Mouse (Mus musculus) CD4-positive, CD25-positive, alpha-beta regulatory T cell (primary cell): ENCODE results near the gene Apoa2. TPM values are rescaled to one million over a fixed set of nuclear protein-coding genes. Genes with fewer than 3 reads are reported as not detected.

ENCODE experiments used
- polyA plus RNA-seq: library from polyadenylated mRNA; unstranded; fragments of 100-300 nt; shearing (Covaris generic); gene quantifications from one replicate; pipeline ENCODE4 v1.2.1, GENCODE M21; 2017

Apoa2 gene
- not detected for polyA plus RNA-seq

DNA sequence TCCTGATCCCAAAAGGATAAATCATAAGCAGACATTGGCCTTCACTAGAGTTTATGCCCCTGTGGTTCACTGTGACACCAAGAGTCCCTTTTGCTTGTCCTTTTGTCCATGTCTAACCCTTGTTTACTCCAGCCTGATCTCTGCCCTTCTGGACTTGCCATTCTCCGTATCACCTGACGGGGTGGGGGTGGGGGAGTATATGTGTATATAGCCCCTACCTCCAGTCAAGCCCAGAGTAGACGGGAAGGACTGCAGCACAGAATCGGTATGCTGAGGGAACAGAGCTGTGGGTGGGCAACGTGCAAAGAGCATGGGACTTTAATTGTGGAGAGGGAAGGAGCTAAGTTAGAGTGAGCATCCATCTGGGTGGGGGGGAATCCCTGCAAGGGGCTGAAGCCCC lies at the start of gene Apoa2:
Apoa2 (plus strand) TSS at position 198 of the 400 bp plus-strand sequence.

DNA sequence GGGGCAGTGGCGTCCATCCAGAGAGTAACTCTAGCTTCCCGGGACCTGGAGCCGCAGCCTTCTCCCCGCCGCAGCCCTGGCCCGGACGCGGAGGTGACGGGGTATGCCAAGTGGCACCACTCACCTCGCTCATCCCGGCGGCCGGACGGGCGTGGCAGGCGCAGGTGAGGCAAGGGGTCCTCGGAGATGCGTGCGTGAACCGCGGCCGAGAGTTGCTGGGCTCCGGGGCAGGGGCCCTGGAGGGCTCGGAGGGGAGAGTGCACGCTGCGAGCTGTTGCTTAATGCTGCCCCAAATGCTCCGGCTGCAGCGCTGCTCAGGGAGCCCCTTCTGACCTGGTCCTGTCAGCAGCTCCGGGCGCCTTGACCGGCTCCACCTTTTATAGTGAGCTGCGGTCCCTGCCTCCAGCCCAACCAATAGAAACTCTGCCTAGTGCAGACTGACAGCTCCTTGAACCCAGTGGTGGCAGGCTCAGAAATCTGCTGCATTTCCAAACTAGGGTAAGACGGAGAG lies 28.9 kb upstream of the Apoa2 start, which contains the start of gene Pcp4l1:
Pcp4l1 (minus strand) TSS at position 382 of the 511 bp plus-strand sequence.

DNA sequence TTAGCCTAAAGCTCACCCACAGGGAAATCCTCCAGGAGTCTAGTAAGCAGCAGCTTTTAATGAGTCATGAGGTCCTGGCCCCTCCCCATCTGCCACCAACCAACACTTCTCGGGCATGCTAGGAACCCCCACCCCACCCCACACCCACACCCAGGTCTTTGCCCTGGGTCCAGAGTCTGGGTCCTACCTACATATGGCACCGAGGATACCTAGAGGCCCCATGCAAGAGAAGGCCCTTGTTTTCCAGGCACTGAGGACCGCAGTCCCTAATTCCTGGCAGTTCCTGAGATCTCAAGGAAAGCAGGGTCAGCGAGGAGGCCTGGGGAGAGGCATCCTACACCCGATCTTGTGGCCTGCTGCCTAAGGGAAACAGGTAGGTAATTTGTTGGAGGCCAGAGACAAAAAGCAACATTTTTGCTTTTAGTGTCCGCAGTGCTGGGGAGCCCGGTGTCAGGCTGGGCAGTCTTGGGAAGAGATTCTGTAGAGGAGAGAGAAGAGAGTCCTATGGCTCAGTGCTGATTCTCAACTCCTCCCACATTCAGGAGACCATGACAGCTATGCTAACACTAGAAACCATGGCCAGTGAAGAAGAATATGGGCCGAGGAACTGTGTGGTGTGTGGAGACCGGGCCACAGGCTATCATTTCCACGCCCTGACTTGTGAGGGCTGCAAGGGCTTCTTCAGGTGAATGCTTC lies 10.9 kb upstream of the Apoa2 start, which contains the start of gene Nr1i3:
Nr1i3 (plus strand) TSS at position 170 of the 696 bp plus-strand sequence.

DNA sequence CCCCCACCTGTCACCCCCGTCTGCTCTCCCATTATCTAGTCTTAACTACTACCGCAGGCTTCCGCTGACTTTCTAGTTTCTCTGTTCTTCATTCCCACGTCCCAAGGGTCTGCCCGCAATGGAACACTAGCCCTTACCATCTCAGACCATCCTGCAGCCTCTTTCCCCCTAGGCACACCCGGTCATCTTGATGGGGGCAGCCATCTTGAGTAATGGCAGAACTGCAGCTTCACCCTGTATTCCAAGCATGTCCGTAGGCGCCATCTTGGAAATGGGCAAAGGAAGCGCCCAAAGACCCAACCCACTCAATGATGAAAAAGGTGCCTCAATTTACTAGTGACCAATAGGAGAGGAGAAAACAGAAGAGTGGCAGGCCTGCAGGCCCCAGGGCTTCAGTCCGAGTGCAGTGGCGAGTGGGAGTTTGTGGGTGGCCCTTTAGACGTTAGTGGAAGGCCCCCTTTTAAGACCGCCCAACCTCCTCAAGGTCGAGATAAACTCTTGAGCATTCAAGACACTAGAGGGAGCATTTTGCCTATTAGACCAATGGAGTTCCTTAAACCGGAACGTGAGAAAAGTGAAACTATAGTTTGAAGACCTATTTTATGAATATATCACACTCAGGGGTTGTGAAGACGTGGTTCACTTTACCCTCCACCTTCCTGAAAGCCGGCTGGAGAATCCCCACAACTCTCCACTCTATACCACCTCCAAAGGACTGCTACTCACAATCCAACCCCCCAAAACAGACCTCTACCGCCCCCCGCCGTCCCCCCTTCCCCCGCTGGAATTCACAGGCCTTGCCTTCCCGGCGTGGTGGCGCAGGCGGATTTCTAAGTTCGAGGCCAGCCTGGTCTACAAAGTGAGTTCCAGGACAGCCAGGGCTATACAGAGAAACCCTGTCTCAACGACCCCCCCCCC lies 2.4 kb upstream of the Apoa2 start, which contains the start of gene Tomm40l:
Tomm40l (minus strand) TSS at position 277 of the 918 bp plus-strand sequence.

DNA sequence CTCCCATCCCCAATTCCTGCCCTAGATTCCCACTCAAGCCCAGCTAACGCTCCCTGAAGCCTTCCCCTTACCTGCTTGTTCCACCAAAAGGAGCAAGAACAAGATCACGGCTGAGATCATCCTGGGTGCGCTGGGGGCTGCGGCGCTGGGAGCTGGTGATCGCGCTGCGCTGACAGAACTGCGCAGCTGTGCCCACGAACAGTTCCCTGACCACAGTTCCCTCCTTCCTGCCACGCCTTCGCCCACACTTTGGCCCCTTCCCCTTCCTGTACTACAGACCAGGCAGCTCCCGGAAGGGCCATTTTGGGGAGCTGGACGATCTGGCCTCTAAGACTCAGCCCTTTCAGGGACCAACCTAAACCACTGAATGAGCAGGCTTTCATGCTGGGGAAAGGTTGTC lies 9.3 kb downstream of the Apoa2 start, which contains the start of gene Fcer1g:
Fcer1g (minus strand) TSS at position 240 of the 400 bp plus-strand sequence.

DNA sequence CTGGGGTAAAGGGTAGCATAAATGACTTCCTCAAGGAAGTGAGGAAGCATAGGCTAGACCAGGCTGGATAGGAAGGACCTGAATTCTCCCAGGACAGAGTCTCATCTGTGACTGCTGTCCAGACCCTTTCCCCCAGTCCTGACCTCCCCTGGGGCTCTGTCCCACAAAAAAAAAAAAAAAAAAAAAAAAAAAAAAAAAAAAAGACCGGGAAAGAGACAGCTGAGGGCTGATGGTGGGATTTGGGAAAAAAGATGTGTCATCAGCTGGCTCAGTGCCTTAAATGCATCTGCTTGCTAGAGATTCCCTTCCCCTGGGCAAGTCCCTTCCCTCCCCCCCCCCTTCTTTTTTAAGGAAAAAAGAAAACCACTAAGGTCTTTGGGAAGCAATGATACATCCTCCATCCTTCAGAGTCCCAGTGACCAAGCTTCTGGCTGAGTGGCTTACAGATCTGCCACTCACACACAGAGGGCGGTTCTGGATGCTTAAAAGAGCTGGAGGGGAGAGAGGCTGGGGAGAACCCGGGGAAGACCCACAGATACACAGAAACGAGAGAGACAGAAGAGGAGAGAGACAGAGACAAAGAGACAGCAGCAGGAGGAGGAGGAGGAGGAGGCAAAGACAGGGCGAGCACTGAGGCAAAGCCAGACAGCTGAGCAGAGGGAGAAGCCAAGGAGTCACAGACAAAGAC lies 25.2 kb downstream of the Apoa2 start, which contains the start of gene Adamts4:
Adamts4 (plus strand) TSS at position 509 of the 688 bp plus-strand sequence.

DNA sequence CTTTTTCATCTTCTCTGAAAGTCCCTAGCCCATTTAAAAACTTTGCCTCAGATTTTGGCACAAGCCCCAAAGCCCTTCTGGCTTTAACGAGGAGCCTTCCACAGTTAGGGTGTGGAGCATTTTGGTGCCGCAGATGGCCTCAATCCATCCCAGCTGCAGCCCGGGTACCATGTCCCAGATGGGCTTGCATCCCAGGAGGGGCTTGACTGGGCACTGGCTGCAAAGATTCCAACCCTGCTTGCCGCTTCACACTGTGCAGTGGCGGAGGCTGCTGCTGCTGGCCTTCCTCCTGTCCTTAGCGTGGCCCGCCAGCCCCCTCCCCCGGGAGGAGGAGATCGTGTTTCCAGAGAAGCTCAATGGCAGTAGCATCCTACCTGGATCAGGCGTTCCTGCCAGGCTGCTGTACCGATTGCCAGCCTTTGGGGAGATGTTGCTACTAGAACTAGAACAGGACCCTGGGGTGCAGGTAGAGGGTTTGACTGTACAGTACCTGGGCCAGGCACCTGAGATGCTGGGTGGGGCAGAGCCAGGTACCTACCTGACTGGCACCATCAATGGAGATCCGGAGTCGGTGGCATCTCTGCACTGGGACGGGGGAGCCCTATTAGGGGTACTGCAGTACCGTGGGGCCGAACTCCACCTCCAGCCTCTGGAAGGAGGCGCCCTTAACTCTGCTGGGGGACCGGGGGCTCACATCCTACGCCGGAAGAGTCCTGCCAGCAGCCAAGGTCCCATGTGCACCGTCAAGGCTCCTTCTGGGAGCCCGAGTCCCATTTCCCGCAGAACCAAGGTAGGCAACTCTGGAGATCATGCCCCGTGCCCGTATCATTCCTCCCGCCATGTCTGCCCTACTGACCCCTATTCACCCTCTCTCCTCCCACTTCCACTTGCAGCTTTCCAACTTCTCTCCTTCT lies 26.1 kb downstream of the Apoa2 start, which contains the start of gene Ndufs2:
Ndufs2 (minus strand) TSS at position 709 of the 914 bp plus-strand sequence.

DNA sequence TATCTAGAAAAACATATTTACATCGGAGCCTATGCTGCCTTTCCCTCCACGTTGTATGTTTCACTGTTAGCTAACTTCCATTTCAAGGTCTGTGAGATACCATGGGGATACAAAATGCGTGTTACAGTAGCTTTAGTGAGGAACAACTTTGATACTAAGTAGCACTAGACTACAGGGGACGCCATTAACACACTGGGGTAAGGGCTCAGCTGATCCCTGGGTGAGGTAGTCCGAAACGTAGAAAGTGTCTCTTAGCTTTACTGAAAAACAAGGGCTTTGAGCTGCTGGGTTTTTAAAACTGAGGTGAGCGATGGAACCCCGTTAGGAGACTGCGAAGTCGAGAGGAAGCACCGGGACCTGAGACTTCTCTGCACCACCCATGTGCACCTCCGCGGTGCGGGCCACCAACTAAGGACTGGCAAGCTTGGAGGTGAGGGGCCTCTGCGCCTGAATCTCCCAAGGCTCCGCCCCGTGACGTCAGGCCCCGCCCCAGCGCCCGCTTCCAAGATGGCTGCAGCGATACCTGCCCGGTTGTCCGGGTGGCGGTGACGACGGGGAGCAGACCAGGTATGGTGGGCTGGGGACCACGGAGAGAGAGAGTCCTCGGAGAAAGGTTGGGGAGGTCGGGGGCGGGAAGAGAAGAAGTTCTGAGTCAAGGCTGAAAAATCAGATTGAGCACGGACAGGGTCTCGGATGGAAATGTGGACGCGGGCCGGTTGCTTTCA lies 45.2 kb downstream of the Apoa2 start, which contains the start of gene B4galt3:
B4galt3 (plus strand) TSS at position 481 of the 725 bp plus-strand sequence.

Other genes with a start within 250 kb of the Apoa2 start
- gene Fcgr2b, start 248.5 kb upstream of the Apoa2 start, polyA plus RNA-seq: 0.50 TPM
- gene Fcgr4, start 206.1 kb upstream of the Apoa2 start, polyA plus RNA-seq: 0.47 TPM
- 1.6 TPM for gene Fcgr3, start 160.1 kb upstream of the Apoa2 start, polyA plus RNA-seq
- gene Cfap126, start 111.1 kb upstream of the Apoa2 start, polyA plus RNA-seq: 1.2 TPM
- gene Sdhc, start 74.5 kb upstream of the Apoa2 start, polyA plus RNA-seq: 159 TPM
- gene Mpz, start 74.3 kb upstream of the Apoa2 start, polyA plus RNA-seq: not detected
- gene Pcp4l1, start 28.8 kb upstream of the Apoa2 start, polyA plus RNA-seq: not detected
- gene Nr1i3, start 11.1 kb upstream of the Apoa2 start, polyA plus RNA-seq: 0.36 TPM
- gene Tomm40l, start 2.5 kb upstream of the Apoa2 start, polyA plus RNA-seq: 34.9 TPM
- gene Fcer1g, start 9.3 kb downstream of the Apoa2 start, polyA plus RNA-seq: 5.2 TPM
- 0.12 TPM for gene Adamts4, start 25.4 kb downstream of the Apoa2 start, polyA plus RNA-seq
- gene Ndufs2, start 26.3 kb downstream of the Apoa2 start, polyA plus RNA-seq: 181 TPM
- gene B4galt3, start 45.3 kb downstream of the Apoa2 start, polyA plus RNA-seq: 43.3 TPM
- 83.9 TPM for gene Ppox, start 56.1 kb downstream of the Apoa2 start, polyA plus RNA-seq
- gene Usp21, start 62.9 kb downstream of the Apoa2 start, polyA plus RNA-seq: 61.2 TPM
- gene Ufc1, start 70.0 kb downstream of the Apoa2 start, polyA plus RNA-seq: 54.1 TPM
- gene Dedd, start 104.1 kb downstream of the Apoa2 start, polyA plus RNA-seq: 45.6 TPM
- 48.6 TPM for gene Nit1, start 120.6 kb downstream of the Apoa2 start, polyA plus RNA-seq
- 93.6 TPM for gene Pfdn2, start 120.6 kb downstream of the Apoa2 start, polyA plus RNA-seq
- gene Klhdc9, start 135.7 kb downstream of the Apoa2 start, polyA plus RNA-seq: 0.29 TPM
- gene Nectin4, start 145.0 kb downstream of the Apoa2 start, polyA plus RNA-seq: 0.07 TPM
- gene Arhgap30, start 163.9 kb downstream of the Apoa2 start, polyA plus RNA-seq: 190 TPM
- gene Usf1, start 186.3 kb downstream of the Apoa2 start, polyA plus RNA-seq: 75.0 TPM
- gene Tstd1, start 193.8 kb downstream of the Apoa2 start, polyA plus RNA-seq: 3.2 TPM
- 0.26 TPM for gene F11r, start 212.5 kb downstream of the Apoa2 start, polyA plus RNA-seq